Mouse (Mus musculus) yolk sac, embryonic 10.5 days (tissue): ENCODE measurements around the gene Ankdd1b.

Source experiments
- DNase-seq: peaks from one replicate; pipeline ENCODE4 v3.0.0-alpha.2; 2017; ENCODE audit warnings: low spot score

The Ankdd1b gene

GRCm38 (mm10) chr13:96407040-96407439 lies 64.0 kb downstream of the Ankdd1b start:
- peak; percentile 7 for DNase-seq

GRCm38 (mm10) chr13:96405518-96405917 lies 65.5 kb downstream of the Ankdd1b start:
- no peak for DNase-seq

GRCm38 (mm10) chr13:96401251-96401650 lies 69.7 kb downstream of the Ankdd1b start:
- DNase-seq = no peak

- no peak for DNase-seq
Measured at GRCm38 (mm10) chr13:96389301-96389700, 81.7 kb downstream of the Ankdd1b start.

GRCm38 (mm10) chr13:96388042-96388888 lies 82.7 kb downstream of the Ankdd1b start, which contains the start of gene Poc5:
TSS of gene Poc5 (plus strand) at chr13:96388294.
- peak; percentile 99 for DNase-seq

- DNase-seq = no peak
Measured at GRCm38 (mm10) chr13:96377883-96378282, 93.1 kb downstream of the Ankdd1b start.

- no peak for DNase-seq
Measured at GRCm38 (mm10) chr13:96376871-96377270, 94.1 kb downstream of the Ankdd1b start.

GRCm38 (mm10) chr13:96375519-96375918 lies 95.5 kb downstream of the Ankdd1b start:
- DNase-seq = peak; percentile 21
